ENCODE assay signal across 9 mouse cellular contexts in genomic region chr10:43021017-43021416, GRCm38 (mm10).
DNase-seq lines count a peak whose midpoint lies in the region; ATAC-seq and TF ChIP-seq lines count a peak whose summit lies in the region.
"Had no signal": no experiment of that assay in that cellular context is flagged by ENCODE, and none has a peak within 500 bp of the region (broad histone marks: within the 10 kb centered on the region; RNA-seq: fewer than 3 reads in every experiment).

No protein-coding gene starts in this region.

- H3K4me1 ChIP-seq in heart, embryonic 10.5 days, result peaks cover 19% of the 10 kb centered on the region
- peaks cover 0 to 5% of the 10 kb centered on the region in 2 experiments; a peak in 1 of 4 replicates for H3K4me1 ChIP-seq in ES-E14 (ENCODE audit: control insufficient read depth in 2 of 2, insufficient read depth in 2 of 2, low read length in 2 of 2, poor library complexity in 1 of 2)
- peaks cover 18% of the 10 kb centered on the region for H3K4me1 ChIP-seq in embryonic facial prominence, embryonic 13.5 days
- H3K4me1 ChIP-seq in limb, embryonic 13.5 days, result peaks cover 22% of the 10 kb centered on the region
- peaks cover 19% of the 10 kb centered on the region for H3K4me1 ChIP-seq in stomach, embryonic 16.5 days (ENCODE audit: control insufficient read depth, insufficient read depth, low read length)

- ATAC-seq in embryonic facial prominence, embryonic 13.5 days (ENCODE audit: insufficient number of reproducible peaks, insufficient read depth, low FRiP score, low TSS enrichment, low read depth), result no peak
- peak; percentile 17; the same call in 1 of the 2 replicates for ATAC-seq in limb, embryonic 13.5 days (ENCODE audit: low FRiP score, low read depth)
- peak; percentile 7; the same call in 1 of the 2 replicates for ATAC-seq in stomach, embryonic 16.5 days (ENCODE audit: insufficient read depth, low FRiP score)

- no peaks in the 10 kb centered on the region for H3K9me3 ChIP-seq in heart, embryonic 10.5 days
- H3K9me3 ChIP-seq in ES-E14 (ENCODE audit: control insufficient read depth, insufficient read depth, low read depth, low read length), result no peaks in the 10 kb centered on the region
- H3K9me3 ChIP-seq in embryonic facial prominence, embryonic 13.5 days, result no peaks in the 10 kb centered on the region
- H3K9me3 ChIP-seq in limb, embryonic 13.5 days, result no peaks in the 10 kb centered on the region
- no peaks in the 10 kb centered on the region for H3K9me3 ChIP-seq in stomach, embryonic 16.5 days (replicated peaks; ENCODE audit: control insufficient read depth, low read length)

- peaks cover 84% of the 10 kb centered on the region for H3K27me3 ChIP-seq in heart, embryonic 10.5 days (ENCODE audit: insufficient read depth, poor library complexity, severe bottlenecking)
- peaks cover 47% of the 10 kb centered on the region for H3K27me3 ChIP-seq in embryonic facial prominence, embryonic 13.5 days
- H3K27me3 ChIP-seq in limb, embryonic 13.5 days, result peaks cover 63% of the 10 kb centered on the region
- H3K27me3 ChIP-seq in stomach, embryonic 16.5 days (ENCODE audit: control insufficient read depth, insufficient read depth, low read length), result peaks cover 40% of the 10 kb centered on the region

- DNase-seq in heart, embryonic 10.5 days (ENCODE audit: low spot score), result no peak
- DNase-seq in heart, postnatal 25 days (ENCODE audit: low spot score), result no peak
- DNase-seq in ES-E14 (ENCODE audit: low read depth, low spot score), result no peak
- DNase-seq in ovary, postnatal 14 days (ENCODE audit: low spot score), result no peak
- no peak for DNase-seq in ovary, adult 18-20 months (ENCODE audit: low spot score)

- intact Hi-C loops in heart, postnatal 25 days (cut with DNase I), result loop anchor here (5.0 kb wide), 1 partner anchor 151 kb away; the partner anchor contains the start of genes 9030612E09Rik and Sobp

- in situ Hi-C loops in ES-E14 (cut with MboI; ENCODE audit: low sequenced_read_pairs in 2 of 2, unreplicated experiment in 2 of 2), result no loop called here

- peak overlapping the region; percentile 74 for H3K4me3 ChIP-seq in heart, embryonic 10.5 days
- H3K4me3 ChIP-seq in ES-E14 (ENCODE audit: insufficient read depth in 1 of 2, low read depth in 1 of 2, low read length in 2 of 2, poor library complexity in 1 of 2, severe bottlenecking in 1 of 2), result peak overlapping the region; percentile 58 to 65
- H3K4me3 ChIP-seq in embryonic facial prominence, embryonic 13.5 days, result peak overlapping the region; percentile 56
- peak overlapping the region; percentile 58 for H3K4me3 ChIP-seq in limb, embryonic 13.5 days
- peak overlapping the region; percentile 60 for H3K4me3 ChIP-seq in stomach, embryonic 16.5 days (replicated peaks; ENCODE audit: low read length)
- H3K4me3 ChIP-seq: erythroblast, embryonic 14.5 days had no signal

- peak overlapping the region; percentile 79 for H3K27ac ChIP-seq in heart, embryonic 10.5 days
- H3K27ac ChIP-seq in ES-E14 (ENCODE audit: insufficient read depth, low read depth, low read length, poor library complexity, severe bottlenecking), result no peak overlapping the region
- H3K27ac ChIP-seq in embryonic facial prominence, embryonic 13.5 days, result no peak overlapping the region
- no peak overlapping the region for H3K27ac ChIP-seq in limb, embryonic 13.5 days
- no peak overlapping the region for H3K27ac ChIP-seq in stomach, embryonic 16.5 days (ENCODE audit: low read length)

- peak overlapping the region; percentile 9; the same call in 1 of the 2 replicates for H3K9ac ChIP-seq in ES-E14 (ENCODE audit: insufficient read depth, low read depth, low read length, poor library complexity, severe bottlenecking)
- H3K9ac ChIP-seq in embryonic facial prominence, embryonic 13.5 days, result peak overlapping the region; percentile 71
- peak overlapping the region; percentile 73 for H3K9ac ChIP-seq in limb, embryonic 13.5 days
- H3K9ac ChIP-seq in stomach, embryonic 16.5 days (ENCODE audit: low read length), result peak overlapping the region; percentile 71

- no peaks in the 10 kb centered on the region for H3K36me3 ChIP-seq in heart, embryonic 10.5 days
- H3K36me3 ChIP-seq in ES-E14 (ENCODE audit: control insufficient read depth, insufficient read depth, low read length, poor library complexity, severe bottlenecking), result no peaks in the 10 kb centered on the region
- no peaks in the 10 kb centered on the region for H3K36me3 ChIP-seq in embryonic facial prominence, embryonic 13.5 days
- H3K36me3 ChIP-seq in limb, embryonic 13.5 days, result peaks cover 6% of the 10 kb centered on the region; the same call in 1 of the 2 replicates
- H3K36me3 ChIP-seq in stomach, embryonic 16.5 days (ENCODE audit: control insufficient read depth, insufficient read depth, low read length), result no peaks in the 10 kb centered on the region

- WGBS in heart, embryonic 10.5 days, result 2% methylated on average over 35 of the region's 35 CpGs
- WGBS in embryonic facial prominence, embryonic 13.5 days, result 9% methylated on average over 35 of the region's 35 CpGs
- 9% methylated on average over 35 of the region's 35 CpGs for WGBS in limb, embryonic 13.5 days
- WGBS in stomach, embryonic 16.5 days, result 3% methylated on average over 35 of the region's 35 CpGs

- H3K4me2 ChIP-seq in embryonic facial prominence, embryonic 13.5 days, result peak overlapping the region; percentile 99
- H3K4me2 ChIP-seq in limb, embryonic 13.5 days (replicated peaks), result peak overlapping the region; percentile 97
- peak overlapping the region; percentile 99 for H3K4me2 ChIP-seq in stomach, embryonic 16.5 days (ENCODE audit: low read depth, low read length)

TF ChIP-seq in ES-E14, 5 proteins besides CTCF, POLR2A, EP300 and RAD21:
- TF ChIP-seq HCFC1 (IDR thresholded peaks at IDR 0.05; ENCODE audit: borderline replicate concordance, insufficient read depth, low read length), result no peak
- TF ChIP-seq CHD2 (IDR thresholded peaks at IDR 0.05; ENCODE audit: low read depth, low read length), result no peak
- TF ChIP-seq MAFK (IDR thresholded peaks at IDR 0.05; ENCODE audit: insufficient read depth, low read depth, low read length), result no peak
- no peak for TF ChIP-seq ZNF384 (IDR thresholded peaks at IDR 0.05; ENCODE audit: low read depth, low read length)
- no peak for TF ChIP-seq ZC3H11A (IDR thresholded peaks at IDR 0.05; ENCODE audit: borderline replicate concordance, low read depth, low read length)

Comparison
In these comparisons a context has a peak if more than half of its experiments do, and no peak if none do; other contexts are left out.
1. H3K9ac ChIP-seq: peak in every context shown above with its lines; median percentile 73 in limb, embryonic 13.5 days; 71 in embryonic facial prominence, embryonic 13.5 days; 71 in stomach, embryonic 16.5 days; 9 in ES-E14.